Comparison of ENCODE assay signal across 8 mouse cellular contexts in the genomic region with DNA sequence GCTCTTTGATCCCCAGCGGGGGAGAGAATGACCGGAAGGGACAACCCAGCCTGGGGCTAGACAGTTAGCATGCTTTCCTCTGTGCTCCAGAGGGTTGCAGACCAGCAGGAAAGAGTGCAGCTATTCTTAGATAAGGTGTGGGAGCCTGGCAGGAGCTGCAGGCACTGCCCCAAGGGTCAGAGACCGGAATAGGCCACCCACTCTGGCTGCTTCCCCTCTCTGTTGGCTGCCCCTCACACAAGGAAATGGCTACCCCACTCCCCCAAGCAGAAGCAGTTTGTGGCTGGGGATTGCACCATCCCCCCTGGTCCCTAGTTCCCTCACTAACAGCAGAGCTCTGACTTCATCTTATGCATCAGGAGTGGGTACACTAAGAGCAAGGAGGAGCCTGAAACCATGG. TPM values are rescaled to one million over a fixed set of nuclear protein-coding genes. Genes with fewer than 3 reads are reported as not detected.
DNase-seq lines count a peak whose midpoint lies in the region; ATAC-seq and TF ChIP-seq lines count a peak whose summit lies in the region.

No protein-coding gene starts in this region.

- WGBS in heart, adult 2 months = 5% methylated on average over 3 of the region's 3 CpGs
- 25% methylated on average over 3 of the region's 3 CpGs for WGBS in lung, postnatal 0 days

- peaks cover 19% of the 10 kb centered on the region for H3K4me1 ChIP-seq in heart, adult 2 months (ENCODE audit: control insufficient read depth, insufficient read depth, low read length)
- peaks cover 5% of the 10 kb centered on the region; the same call in 1 of the 2 replicates for H3K4me1 ChIP-seq in lung, postnatal 0 days (ENCODE audit: insufficient read depth, low read depth, low read length)

- H3K79me2 ChIP-seq in heart, adult 2 months (replicated peaks; ENCODE audit: control insufficient read depth, insufficient read depth, low read length) = no peaks in the 10 kb centered on the region

- H3K9ac ChIP-seq in heart, adult 2 months (ENCODE audit: low read depth, low read length) = no peak overlapping the region
- no peak overlapping the region for H3K9ac ChIP-seq in lung, postnatal 0 days (replicated peaks; ENCODE audit: low read depth)

- TF ChIP-seq EP300 in heart, adult 2 months (IDR thresholded peaks at IDR 0.05; ENCODE audit: insufficient read depth, low read depth, low read length) = 0 out of 2 replicates have a peak, but pooled peaks have one; percentile 58
- TF ChIP-seq EP300 in lung, postnatal 0 days (IDR thresholded peaks at IDR 0.05) = peak; percentile 62

- peak overlapping the region; percentile 64 for H3K27ac ChIP-seq in heart, adult 2 months
- 0 out of 2 replicates have a peak overlapping the region, but pooled peaks have one; percentile 0 for H3K27ac ChIP-seq in lung, postnatal 0 days (ENCODE audit: low read length)

- intact Hi-C loops in gastrocnemius, postnatal 14 days (cut with DNase I; ENCODE audit: low total_unique reads) = no loop called here
- intact Hi-C loops in heart, adult 2 months (cut with DNase I) = loop anchor here (5.0 kb wide), 1 partner anchor 41 kb away; no protein-coding TSS in a partner anchor

- no peak for TF ChIP-seq POLR2A in heart, adult 2 months (IDR thresholded peaks at IDR 0.05; ENCODE audit: insufficient read depth, low read depth, low read length)

- peaks cover 18% of the 10 kb centered on the region for H3K36me3 ChIP-seq in heart, adult 2 months (ENCODE audit: control insufficient read depth, insufficient read depth, low read length)
- no peaks in the 10 kb centered on the region for H3K36me3 ChIP-seq in lung, postnatal 0 days (ENCODE audit: insufficient read depth, low read length)

- no peaks in the 10 kb centered on the region for H3K9me3 ChIP-seq in lung, postnatal 0 days (ENCODE audit: low read length)

- H3K27me3 ChIP-seq in heart, adult 2 months (ENCODE audit: control insufficient read depth, insufficient read depth, low read length) = no peaks in the 10 kb centered on the region
- H3K27me3 ChIP-seq in lung, postnatal 0 days (replicated peaks; ENCODE audit: insufficient read depth, low read length) = no peaks in the 10 kb centered on the region

- H3K4me2 ChIP-seq in lung, postnatal 0 days (replicated peaks; ENCODE audit: low read depth, low read length) = no peak overlapping the region

- peak; percentile 78 for ATAC-seq in lung, postnatal 0 days
- ATAC-seq in inflammation-experienced regulatory T-cells, adult 6 months = no peak

- H3K4me3 ChIP-seq in heart, adult 2 months = no peak overlapping the region
- H3K4me3 ChIP-seq in lung, postnatal 0 days (ENCODE audit: low read depth, low read length) = no peak overlapping the region

- DNase-seq in gastrocnemius, postnatal 14 days = peak; percentile 17
- DNase-seq in gastrocnemius, postnatal 10 days = no peak
- peak; percentile 57 to 73 for DNase-seq in heart, adult 2 months
- DNase-seq in kidney, adult 9 months = peak; percentile 31
- DNase-seq in lung, postnatal 0 days (ENCODE audit: low spot score) = peak; percentile 65
- no peak for DNase-seq in T-cell, adult 2 months (ENCODE audit: low spot score)
- no peak for DNase-seq in urinary bladder, postnatal 10 days (ENCODE audit: low spot score)

- TF ChIP-seq CTCF in heart, adult 2 months (IDR thresholded peaks at IDR 0.05) = 0 out of 2 replicates have a peak, but pooled peaks have one; percentile 5
- no peak for TF ChIP-seq CTCF in lung, postnatal 0 days (IDR thresholded peaks at IDR 0.05)

RNA-seq across cellular contexts. Expression of gene Cd34, which starts 10.7 kb away (rescaled TPM):
- 100 to 1,000 TPM; 105 to 136 TPM for total RNA-seq in gastrocnemius, postnatal 14 days (2021)
- 100 to 1,000 TPM; 162 to 196 TPM for total RNA-seq in gastrocnemius, postnatal 10 days (2021)
- total RNA-seq in heart, adult 2 months (2021) = 10 to 100 TPM; 73.6 to 92.6 TPM
- 86.5 and 172 TPM in 2 replicates for polyA plus RNA-seq in heart, adult 2 months (2012; rRNA removed)
- polyA plus RNA-seq in lung, postnatal 0 days (2015; fragmentation: Nextera tagmentation; extraction: Ambion mirVana) = 189 and 199 TPM in 2 replicates
- polyA plus RNA-seq in inflammation-experienced regulatory T-cells, adult 6 months (2017; shearing (Covaris generic)) = under 1 TPM in 2 of 3 experiments, not detected in 1; 0.30 TPM

Comparison
In these comparisons a context has a peak if more than half of its experiments do, and no peak if none do; other contexts are left out.
1. DNase-seq: peak in gastrocnemius, postnatal 14 days (single experiment), heart, adult 2 months (2 of 2), kidney, adult 9 months (single experiment) and lung, postnatal 0 days (single experiment); none in gastrocnemius, postnatal 10 days (single experiment), T-cell, adult 2 months (single experiment) and urinary bladder, postnatal 10 days (single experiment).